Mouse (Mus musculus) adrenal gland, postnatal 10 days (tissue): ENCODE results near the gene Sh2d3c. TPM values are rescaled to one million over a fixed set of nuclear protein-coding genes. Genes with fewer than 3 reads are reported as not detected.

Experiments used
- DNase-seq: peaks from one replicate; pipeline ENCODE4 v3.0.0; 2021; ENCODE audit warnings: mixed read lengths
- total RNA-seq, 2 experiments: library from RNA; stranded (reverse); gene quantifications; 2 replicates each; pipeline ENCODE4 v1.2.3; 2021

Sh2d3c gene
- total RNA-seq, 2 experiments from 2014 or later = 28.9 to 35.4 TPM

DNA sequence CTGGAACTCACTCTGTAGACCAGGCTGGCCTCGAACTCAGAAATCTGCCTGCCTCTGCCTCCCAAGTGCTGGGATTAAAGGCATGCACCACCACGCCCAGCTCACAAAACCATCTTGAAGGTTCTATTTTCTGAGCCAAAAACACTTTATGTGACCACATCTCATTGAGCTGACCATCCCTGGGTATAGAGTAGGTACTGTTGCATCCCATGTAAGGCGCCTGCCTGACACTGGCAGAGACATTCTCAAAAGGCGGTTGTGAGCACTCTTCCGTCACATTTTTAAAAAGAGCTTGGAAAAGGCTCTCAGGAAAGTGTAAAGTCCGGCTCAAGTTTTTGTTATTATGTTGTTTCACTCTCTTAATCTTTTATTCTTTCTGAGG lies 35.8 kb downstream of the Sh2d3c start:
- DNase-seq = no peak

DNA sequence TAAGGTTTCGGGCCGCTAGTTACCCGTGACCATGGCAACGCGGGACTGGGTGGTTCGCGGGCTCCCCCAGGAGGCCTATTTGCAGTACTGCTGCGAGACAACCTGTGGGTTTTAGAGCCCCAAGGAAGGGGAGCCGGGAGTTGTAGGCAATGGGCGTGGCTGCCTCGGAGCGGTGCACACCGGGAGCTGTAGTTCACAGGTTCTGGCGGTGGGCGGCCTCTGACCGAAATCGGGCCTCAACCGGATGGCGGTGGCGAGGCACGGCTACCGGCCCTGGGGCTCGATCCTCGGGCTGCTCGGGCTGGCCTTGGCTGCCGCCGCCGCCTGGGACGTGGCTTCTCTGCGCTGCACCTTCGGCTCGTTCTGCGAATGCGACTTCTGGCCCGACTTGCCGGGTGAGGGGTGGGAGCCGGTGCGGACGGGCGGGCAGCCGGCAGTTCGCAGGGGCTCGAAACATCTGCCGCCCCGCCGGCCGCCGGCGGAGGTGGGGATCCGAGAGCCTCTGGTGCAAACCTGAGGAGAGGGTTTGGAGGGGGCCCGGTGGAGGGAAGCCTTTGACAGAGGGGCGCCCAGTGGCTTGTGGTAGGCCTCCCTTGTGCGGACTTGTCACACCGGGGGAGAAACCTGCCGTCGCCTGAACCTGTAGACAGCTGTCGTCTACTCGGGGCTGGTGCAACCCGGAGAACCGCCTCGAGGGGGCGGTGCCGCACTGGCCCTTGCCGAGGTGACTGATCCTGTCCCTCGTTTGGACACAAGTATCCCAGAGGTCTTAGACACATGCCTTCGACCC lies 36.4 kb downstream of the Sh2d3c start, which contains the start of gene Tor2a:
Gene Tor2a, plus strand, starts transcription at position 179 of the 790 bp plus-strand sequence.
- DNase-seq = peak; percentile 98

DNA sequence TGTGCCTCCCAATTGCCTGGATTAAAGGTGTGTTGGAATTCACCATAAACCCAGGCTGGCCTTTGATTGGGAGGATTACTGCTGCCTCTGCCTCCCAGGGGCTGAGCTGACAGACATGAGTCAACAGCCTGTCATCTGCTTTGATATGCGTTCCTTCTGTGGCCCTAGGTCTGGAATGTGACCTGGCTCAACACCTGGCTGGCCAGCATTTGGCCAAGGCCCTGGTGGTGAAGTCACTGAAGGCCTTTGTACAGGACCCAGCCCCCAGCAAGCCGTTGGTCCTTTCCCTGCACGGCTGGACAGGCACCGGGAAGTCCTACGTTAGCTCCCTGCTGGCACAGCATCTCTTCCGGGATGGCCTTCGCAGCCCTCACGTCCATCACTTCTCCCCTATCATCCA lies 37.6 kb downstream of the Sh2d3c start:
- DNase-seq = no peak

DNA sequence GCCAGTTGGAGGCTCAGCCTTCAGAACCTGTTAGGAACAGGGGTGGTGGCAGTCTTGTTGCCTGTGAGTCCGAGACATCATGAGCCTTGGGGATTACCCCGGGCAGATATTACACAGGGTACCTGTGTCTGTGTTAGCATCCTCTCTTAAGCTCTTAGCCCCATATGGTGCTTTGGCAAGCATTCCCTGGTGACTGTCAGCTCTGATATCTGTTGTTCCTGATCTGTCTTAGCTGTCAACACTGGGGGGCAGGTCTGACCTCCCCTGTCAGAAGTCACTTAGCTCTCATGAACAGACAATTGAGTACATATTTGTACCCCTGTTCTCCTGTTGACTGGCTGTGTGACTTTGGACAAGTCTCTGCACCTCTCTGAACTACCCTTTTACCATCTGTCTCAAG lies 38.1 kb downstream of the Sh2d3c start:
- DNase-seq = no peak

- DNase-seq = no peak
Observed at GRCm38 (mm10) chr2:32761361-32761760, 40.5 kb downstream of the Sh2d3c start.

DNA sequence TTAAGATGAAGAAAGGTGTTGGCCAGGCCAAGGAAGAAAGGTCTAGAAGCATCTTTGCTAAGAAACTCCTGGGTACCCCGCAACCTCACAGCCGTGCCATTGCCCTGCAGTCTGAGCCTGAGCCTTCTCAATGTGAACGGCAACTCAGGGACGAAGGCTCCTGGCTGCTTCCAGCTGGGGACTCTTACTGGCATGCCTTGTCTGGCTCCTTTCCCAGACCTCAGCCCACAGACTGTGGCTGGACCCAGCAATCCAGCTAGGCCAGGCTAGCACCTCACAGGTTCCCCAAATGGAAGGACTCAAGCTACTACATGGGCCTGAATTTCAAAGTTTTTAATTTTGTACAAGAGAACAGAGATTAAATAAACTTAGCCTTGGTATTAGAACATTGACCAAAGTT lies 41.0 kb downstream of the Sh2d3c start:
- no peak for DNase-seq

GRCm38 (mm10) chr2:32763353-32763752 lies 42.5 kb downstream of the Sh2d3c start:
- DNase-seq = no peak

DNA sequence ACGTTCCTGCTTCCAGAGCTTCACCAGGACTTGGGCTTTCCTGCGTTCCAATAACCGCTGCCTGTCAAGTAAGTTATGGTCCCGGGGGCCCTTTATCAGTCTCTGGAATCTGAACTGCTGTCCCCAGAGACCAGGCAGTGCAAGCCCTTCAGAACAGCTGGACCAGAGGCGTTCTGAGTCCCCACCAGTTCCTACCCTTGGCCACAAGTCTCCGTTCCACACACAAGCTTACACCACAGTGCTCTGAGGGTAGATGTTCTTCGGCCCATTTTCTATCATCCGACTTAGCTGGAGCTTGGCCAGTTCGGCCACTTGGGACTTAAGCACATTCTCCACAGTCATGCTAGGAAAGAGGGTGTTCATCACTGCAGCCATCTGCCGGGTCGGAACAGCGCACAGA lies 46.4 kb downstream of the Sh2d3c start:
- no peak for DNase-seq

DNA sequence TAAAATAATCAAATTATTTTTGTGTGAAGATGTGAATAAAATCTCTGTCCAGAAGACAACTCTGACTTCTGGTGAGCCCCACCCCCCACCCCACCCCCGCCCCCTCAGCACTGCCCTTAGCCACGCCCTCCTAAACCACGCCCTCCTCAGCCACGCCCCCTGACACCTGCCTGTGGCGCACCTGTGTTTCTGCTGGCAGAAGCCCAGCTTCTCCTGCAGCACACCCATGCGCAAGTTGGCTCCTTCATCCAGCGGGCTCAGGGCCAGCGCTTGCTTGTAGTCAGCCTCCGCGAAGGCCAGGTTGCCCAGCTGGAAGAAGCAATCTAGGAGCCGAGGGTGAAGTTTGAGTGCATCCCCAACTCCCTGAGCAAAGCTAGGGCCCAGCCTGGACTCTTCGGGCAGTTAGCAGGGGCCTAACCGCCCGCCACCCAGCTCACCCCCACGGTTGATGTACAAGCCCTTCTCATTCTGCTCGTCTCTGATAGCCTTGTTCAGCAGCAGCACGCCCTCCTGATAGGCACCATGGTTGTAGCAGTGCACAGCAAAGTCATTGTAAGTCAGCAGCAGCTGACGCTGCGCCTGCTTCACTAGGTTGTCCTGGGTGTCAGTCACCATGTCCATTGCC lies 47.9 kb downstream of the Sh2d3c start:
- DNase-seq = no peak

GRCm38 (mm10) chr2:32769327-32770085 lies 48.7 kb downstream of the Sh2d3c start:
- no peak for DNase-seq

- DNase-seq = no peak
Observed at GRCm38 (mm10) chr2:32771886-32772285, 51.0 kb downstream of the Sh2d3c start.

DNA sequence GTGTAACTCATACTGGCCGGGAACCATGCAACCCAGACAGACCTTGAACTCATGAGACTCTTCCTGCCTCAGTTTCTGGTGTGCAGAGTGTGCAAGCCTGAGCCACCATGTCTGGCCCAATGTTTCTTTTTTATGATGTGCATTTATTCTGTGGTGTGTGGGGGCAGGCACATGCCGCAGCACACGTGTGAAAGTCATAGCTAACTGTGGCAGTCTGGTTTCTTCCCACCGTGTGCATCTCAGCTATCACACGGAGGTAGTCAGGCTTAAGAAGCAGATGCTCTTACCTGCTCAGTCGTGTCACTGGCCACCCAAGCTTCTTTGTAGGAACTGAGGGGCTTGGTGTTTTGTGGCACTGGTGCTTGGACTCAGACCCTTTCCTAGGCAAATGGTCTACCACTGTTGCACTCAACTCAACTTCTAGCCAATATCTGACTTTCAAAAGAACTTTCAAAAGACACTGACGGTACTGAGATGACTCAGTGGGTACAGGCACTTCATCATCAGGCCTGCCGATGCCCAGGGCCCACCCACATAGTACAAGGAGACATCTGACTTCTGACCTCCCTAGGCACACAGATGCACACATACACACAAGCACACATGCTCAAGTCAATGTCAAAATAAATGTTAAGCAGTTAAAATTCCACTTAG lies 51.9 kb downstream of the Sh2d3c start:
- no peak for DNase-seq

- peak; percentile 98 for DNase-seq
Observed at GRCm38 (mm10) chr2:32775359-32776074, 54.7 kb downstream of the Sh2d3c start, which contains the start of the genes Ttc16 and Ptrh1. Gene Ttc16, minus strand, starts transcription at chr2:32775633. Gene Ptrh1, plus strand, starts transcription at chr2:32775786.

GRCm38 (mm10) chr2:32776192-32776591 lies 55.3 kb downstream of the Sh2d3c start:
- DNase-seq = no peak

DNA sequence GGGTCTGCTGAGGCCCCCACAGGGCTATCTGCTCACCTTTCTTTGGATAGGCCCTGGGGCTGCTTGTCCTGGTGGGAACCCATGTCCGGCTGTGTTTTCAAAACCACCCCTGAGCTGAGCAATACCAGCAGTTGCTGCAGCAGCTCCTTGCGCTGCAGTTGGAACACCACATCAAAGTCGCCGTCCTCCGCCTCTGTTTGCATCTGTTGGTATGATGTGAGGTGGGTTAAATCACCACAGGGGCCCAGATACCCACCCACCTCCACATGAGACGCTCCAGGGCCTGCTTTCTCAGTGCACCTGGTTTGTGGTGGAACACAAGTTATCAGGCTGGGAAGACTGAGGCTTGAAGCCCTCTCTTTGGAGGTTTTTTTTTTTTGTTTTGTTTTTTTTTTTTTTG lies 57.2 kb downstream of the Sh2d3c start:
- DNase-seq = no peak

DNA sequence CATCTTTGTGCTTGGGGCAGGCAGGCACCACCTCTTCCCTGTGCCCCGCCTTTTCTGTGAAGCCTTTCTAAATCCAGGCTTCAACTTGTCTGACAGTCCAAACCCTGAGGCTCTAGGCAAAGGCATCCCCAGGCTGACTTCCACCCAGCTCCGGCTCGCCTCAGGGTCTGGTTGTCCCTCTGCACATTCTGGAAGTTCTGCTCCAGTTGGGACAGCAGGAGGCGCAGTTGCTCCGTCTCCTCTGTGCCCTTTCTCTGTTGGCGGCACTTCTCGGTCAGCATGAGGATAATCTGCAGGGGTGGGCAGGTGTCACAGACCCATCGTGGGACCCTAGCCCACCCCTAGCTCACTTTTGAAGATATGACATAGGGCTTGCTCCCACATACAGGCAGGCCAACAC lies 58.3 kb downstream of the Sh2d3c start:
- peak; percentile 78 for DNase-seq

DNA sequence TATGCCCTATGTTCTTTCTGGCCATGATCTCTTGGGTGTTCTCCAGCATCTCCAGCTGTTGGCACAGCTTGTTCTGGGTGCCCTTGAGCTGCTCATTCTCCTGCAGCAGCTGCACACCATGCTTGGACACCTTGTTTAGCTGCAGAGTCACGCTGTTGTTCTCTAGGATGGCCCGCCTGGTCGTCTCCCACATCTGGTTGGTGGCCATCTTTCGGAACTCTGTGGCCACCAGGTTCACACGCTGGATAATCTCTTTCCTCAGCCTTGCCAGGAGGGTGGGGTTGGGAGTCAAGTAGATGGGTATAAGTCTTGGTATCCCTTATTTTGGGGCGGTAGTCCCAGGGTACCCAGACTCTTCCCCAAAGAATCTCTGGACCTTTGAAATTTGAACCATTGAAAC lies 58.9 kb downstream of the Sh2d3c start:
- no peak for DNase-seq

- no peak for DNase-seq
Observed at GRCm38 (mm10) chr2:32781710-32782109, 60.9 kb downstream of the Sh2d3c start.

DNA sequence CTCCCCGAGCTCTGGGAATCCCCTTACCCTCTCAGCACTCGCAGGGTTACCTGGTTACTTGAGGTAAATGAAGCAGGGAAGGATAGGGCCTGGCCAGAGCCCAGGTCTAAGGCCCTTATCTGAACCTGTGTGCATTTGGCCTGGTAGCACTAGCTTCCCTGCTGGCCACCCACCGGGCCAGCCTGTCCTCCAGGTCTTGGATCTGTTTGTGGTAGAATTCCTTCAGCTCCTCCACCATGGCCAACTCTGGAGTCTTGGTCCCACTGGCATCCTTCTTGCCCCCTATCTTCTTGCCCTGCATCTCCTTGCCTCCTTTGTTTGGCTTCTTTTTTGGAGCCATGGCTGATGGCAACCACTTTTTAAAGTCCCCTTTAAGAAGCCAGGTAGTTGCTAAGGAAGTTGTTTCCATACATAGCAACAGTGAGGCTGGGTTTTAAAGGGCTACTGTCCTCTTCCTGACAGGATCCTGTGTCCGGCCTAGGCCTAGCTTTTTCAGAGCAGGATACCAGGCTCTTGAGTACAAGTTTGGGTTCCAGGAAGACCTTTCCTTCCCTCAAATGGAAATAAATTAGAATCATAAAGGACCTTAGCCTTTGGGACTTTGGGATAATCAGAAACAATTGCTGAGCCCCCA lies 63.3 kb downstream of the Sh2d3c start, which contains the start of gene Cfap157:
Gene Cfap157, minus strand, starts transcription at position 381 of the 634 bp plus-strand sequence.
- DNase-seq = no peak

GRCm38 (mm10) chr2:32787176-32787575 lies 66.3 kb downstream of the Sh2d3c start:
- no peak for DNase-seq

- no peak for DNase-seq
Observed at GRCm38 (mm10) chr2:32788581-32788980, 67.7 kb downstream of the Sh2d3c start.
